Mouse (Mus musculus): ENCODE results near the gene Samd7. TPM values are rescaled to one million over a fixed set of nuclear protein-coding genes. Genes with fewer than 3 reads are reported as not detected.
"Not testable (repeated sequence)": the region's sequence is repeated elsewhere in the genome, so short reads cannot be mapped to it uniquely, and the experiment has no call there.

Gene Samd7
- 1 to 10 TPM; 1.8 to 2.1 TPM for total RNA-seq (2021)
- long read RNA-seq, experiment 1 = 0 reads
- long read RNA-seq, experiment 2 = 0 reads

DNA sequence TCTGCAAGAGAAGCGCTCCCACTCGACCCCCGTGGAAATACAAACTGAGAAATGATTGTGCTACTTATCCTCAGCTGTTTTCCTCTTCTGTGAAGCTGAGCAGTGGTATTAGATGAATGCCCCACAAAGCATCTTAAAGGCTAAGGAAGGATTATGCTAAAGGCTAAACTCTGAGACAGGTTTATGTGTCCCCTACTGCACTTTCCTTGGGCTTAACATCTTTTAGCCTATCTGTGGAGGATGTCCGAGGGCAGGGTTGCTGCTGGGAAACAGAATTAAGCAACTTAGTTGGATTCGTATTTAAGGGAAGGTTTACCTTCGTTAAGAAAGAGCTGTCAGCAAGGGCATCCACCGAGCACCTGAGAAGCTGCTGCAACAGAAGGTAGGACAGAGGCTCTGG, at the start of gene Samd7:
TSS of gene Samd7 (plus strand) at position 288 of the 400 bp plus-strand sequence.
- DNase-seq (ENCODE audit: low spot score in 2 of 2) = no peak

DNA sequence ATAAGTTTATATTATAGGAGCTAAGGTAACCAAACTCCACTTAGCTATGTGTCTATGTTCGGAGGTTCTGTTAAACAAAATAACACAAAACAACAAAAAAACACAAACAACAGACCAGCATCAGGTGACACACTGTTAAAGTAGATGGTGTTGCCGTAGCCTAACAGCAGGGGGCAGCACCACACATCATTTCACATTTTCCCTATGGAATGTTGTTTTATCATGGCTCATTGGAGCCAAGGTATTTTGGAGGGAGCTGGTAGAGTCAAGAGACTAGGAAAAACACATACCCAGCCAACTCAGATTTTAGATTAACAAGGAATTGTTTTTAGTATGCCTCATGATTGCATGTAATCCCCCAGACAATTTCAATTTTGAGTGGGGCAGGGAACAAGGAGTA, 49.7 kb upstream of the Samd7 start:
- peak; percentile 29 to 45 for DNase-seq (ENCODE audit: low spot score in 2 of 2)

DNA sequence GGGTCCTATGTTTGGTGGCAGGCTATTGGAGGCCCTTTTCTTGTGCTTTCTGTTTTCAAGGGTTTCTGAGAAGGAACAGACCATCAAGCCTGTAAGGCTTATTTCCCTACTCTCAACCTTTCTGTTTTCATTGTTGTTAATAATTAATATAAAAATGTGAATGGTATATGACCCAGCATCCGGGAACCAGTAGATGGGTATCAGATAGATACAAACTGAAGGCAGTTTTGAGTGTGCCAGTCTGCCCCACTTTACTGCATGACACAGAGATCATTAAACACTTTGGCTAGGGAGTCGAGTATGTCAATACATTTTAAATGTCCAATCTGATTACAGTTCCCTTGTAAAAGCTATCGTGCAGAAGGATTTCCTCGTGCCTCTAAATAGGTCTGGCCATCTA, 48.2 kb upstream of the Samd7 start:
- no peak for DNase-seq (ENCODE audit: low spot score in 2 of 2)

GRCm38 (mm10) chr3:30699711-30700505, 46.2 kb upstream of the Samd7 start, which contains the start of gene Lrrc31:
Gene Lrrc31 (minus strand): TSS chr3:30699843.
- not testable (repeated sequence) for DNase-seq (ENCODE audit: low spot score in 2 of 2)

GRCm38 (mm10) chr3:30705977-30706376, 40.1 kb upstream of the Samd7 start:
- DNase-seq (ENCODE audit: low spot score in 2 of 2) = no peak

DNA sequence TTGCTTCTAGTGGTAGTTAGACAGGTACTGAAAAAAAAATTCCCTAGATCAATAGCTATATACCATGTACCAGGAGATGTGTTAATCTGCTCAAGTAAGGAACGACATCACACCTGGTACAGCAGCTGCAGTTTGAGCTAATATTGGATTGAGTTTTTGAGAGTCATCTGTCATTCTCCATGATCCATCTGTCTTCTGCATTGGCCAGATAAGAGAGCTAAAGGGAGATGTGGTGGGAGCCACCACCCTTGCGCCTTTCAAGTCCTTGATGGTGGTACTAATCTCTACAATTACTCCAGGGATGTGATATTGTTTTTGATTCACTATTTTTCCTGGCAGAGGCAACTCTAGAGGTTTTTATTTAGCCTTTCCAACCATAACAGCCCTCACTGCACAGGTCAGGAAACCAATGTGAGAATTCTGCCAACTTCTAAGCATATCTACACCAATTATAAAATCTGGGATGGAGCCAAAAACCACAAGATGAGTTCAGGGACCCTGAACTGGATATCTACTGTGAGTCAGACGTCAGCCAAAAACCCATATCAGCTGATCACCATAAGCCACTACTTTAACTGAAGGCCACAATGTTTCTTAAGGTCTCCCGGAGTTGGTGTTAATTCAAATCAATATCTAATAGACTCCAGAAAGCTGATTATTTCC, 39.3 kb upstream of the Samd7 start:
- DNase-seq (ENCODE audit: low spot score in 2 of 2) = no peak

- no peak for DNase-seq (ENCODE audit: low spot score in 2 of 2)
These were observed 35.9 kb upstream of the Samd7 start for GRCm38 (mm10) chr3:30710191-30710590.

DNA sequence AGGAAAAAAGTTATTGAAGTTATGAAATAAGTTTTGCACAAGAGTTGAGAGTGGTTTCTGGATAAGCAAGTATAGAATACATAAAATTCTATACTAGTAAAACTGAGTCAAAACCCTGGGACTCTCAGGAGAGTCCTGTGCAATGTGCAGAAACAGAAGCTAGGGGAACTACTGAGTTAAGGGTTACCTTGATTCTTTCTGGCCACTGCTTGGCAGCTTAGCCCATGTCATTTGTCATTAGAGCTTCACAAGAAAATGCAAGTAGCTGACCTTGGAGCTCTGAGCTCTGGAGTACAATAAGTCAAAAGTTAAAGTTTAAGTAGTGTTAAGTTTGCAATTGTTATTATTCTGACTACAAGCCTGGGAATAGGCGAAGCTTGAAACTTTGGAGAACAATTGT, 32.8 kb upstream of the Samd7 start:
- no peak for DNase-seq (ENCODE audit: low spot score in 2 of 2)

GRCm38 (mm10) chr3:30718649-30719048, 27.4 kb upstream of the Samd7 start:
- DNase-seq (ENCODE audit: low spot score in 2 of 2) = no peak

- DNase-seq (ENCODE audit: low spot score in 2 of 2) = no peak
These were observed 24.1 kb upstream of the Samd7 start for GRCm38 (mm10) chr3:30722036-30722435.

- DNase-seq (ENCODE audit: low spot score in 2 of 2) = no peak
These were observed 23.6 kb upstream of the Samd7 start for GRCm38 (mm10) chr3:30722461-30722860.

GRCm38 (mm10) chr3:30723179-30723578, 22.9 kb upstream of the Samd7 start:
- peak in 1 of 2 experiments; percentile 41 for DNase-seq (ENCODE audit: low spot score in 2 of 2)

GRCm38 (mm10) chr3:30724105-30724824, 21.8 kb upstream of the Samd7 start:
- DNase-seq (ENCODE audit: low spot score in 2 of 2) = no peak

DNA sequence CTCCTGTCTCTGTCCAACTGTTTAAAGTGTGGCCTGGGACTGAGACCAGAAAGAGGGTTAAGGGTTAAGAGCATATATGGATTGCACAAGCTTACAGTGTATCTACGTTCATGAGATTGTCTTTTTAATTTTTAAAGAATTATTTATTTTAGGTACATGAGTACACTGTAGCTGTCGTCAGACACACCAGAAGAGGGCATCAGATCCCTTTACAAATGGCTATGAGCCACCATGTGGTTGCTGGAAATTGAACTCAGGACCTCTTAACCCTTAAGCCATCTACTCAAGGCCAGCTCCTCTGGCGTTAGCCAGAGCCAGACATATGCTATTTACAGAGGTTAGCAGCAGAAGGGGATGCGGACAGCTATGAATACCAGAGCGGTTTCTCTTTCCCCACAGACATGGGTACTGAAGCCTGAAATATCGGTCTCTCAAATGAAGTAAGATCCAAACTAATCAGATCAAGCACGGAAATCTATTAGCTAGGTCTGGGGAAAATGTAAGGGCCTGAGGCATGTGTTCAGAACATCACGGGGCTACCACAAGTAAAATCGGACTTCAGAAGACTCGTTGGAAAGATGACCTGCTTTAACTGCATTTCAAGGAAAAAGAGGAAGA, 21.1 kb upstream of the Samd7 start:
- DNase-seq (ENCODE audit: low spot score in 2 of 2) = no peak

GRCm38 (mm10) chr3:30725514-30725913, 20.6 kb upstream of the Samd7 start:
- DNase-seq (ENCODE audit: low spot score in 2 of 2) = no peak

DNA sequence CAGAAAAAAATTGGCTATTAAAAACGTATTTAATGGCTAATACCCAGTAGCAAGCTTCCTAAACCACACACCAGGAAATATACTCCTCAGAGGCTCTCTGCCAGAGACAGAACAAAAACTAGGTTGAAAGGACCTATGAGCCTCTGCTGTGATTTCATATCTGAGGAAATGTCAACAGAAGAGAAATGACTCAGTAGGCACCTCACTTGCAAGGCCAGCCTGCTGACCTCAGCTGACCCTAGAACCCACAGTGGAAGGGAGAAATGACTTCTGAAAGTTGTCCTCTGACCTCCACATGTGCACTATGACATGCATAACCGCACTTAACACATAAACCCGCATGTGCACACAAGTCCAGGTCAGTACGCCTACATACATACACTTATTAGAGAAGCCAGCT, 18.9 kb upstream of the Samd7 start:
- DNase-seq (ENCODE audit: low spot score in 2 of 2) = no peak

DNA sequence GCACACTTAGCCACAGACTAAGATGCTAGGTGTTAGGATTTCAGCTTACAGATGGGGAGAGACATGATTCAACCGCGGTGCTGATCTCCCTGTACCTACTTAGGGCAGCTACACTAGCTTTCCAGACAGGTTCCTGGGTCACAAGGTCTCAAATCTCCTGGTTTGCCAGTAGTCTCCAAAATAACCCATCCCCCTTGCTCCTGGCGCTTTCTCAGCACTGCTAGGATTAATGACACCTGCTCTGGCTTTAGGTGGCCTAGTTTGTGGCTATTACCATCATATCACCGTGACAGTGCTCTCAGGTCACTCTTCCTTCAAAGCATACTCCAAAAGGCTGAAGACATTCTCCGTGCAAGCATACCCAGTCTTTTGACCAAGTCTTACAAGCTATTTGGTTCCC, 17.0 kb upstream of the Samd7 start:
- DNase-seq (ENCODE audit: low spot score in 2 of 2) = no peak

DNA sequence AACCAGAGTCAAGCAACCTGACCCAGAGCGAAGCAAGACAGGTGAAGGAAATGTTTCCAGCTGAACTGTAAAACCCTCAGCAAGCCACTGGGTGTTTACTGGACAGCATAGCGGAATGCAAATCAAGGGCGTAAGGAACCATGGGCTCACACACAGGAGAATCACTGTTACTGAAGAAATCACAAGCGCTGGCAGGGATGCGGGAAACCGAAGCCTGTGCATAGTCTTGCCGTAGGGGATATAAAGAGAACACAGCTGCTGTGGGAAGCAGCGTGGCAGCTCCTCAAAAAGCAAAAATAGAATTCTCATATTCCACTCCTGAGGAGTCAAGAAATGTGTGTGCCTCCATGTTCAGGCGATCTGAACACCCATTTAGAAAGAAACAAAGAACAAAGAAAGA, 9.3 kb upstream of the Samd7 start:
- DNase-seq (ENCODE audit: low spot score in 2 of 2) = peak in 1 of 2 experiments; percentile 16

GRCm38 (mm10) chr3:30741306-30741705, 4.8 kb upstream of the Samd7 start:
- DNase-seq (ENCODE audit: low spot score in 2 of 2) = peak in 1 of 2 experiments; percentile 39

DNA sequence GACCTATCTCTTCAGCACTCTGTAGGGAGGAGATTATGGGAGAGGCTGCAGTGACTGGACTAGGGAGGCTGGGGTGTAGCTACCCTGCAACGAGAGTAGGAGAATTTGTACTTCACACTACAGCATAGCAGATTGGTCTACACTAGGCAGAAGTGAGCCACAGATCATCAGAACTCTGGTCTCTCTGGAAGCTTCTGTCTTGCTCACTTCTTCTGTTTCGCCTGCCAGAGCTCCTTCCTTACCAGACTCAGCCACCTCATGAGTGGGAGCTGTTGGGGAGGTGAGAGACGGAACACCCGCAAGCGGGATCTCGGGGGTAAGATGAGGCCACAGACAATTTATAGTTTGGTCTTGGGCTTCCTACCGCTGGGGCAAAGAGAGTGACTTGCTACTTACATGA, 3.2 kb upstream of the Samd7 start:
- no peak for DNase-seq (ENCODE audit: low spot score in 2 of 2)

DNA sequence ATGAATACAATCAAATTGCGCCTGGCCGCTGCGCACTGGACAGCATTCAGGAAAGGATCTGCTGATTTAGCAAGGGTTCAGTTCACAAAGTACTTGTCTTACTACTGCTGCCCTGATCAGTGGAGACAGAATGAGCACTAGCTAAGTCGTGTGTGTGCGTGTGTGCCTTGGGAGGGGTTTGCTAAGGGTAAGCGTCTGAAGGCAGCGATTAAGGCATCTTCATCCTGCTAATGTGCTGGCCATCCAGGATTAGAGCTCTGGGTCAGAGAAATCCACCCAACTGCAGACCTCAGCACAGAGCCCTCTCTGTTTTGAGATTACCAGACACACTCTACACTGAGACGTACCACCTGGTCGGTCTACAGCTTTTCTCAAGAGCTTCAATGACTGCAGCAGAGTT, 2.2 kb downstream of the Samd7 start:
- no peak for DNase-seq (ENCODE audit: low spot score in 2 of 2)

Data from gastrocnemius, postnatal 4 days (tissue).